Mouse (Mus musculus): ENCODE results near the gene Galnt12. TPM values are rescaled to one million over a fixed set of nuclear protein-coding genes. Genes with fewer than 3 reads are reported as not detected.
"Not testable (repeated sequence)": the region's sequence is repeated elsewhere in the genome, so short reads cannot be mapped to it uniquely, and the experiment has no call there.

Galnt12 gene
- polyA plus RNA-seq (2016; fragmentation: Nextera tagmentation; extraction: Ambion mirVana) = 2.3 and 3.4 TPM in 2 replicates

DNA sequence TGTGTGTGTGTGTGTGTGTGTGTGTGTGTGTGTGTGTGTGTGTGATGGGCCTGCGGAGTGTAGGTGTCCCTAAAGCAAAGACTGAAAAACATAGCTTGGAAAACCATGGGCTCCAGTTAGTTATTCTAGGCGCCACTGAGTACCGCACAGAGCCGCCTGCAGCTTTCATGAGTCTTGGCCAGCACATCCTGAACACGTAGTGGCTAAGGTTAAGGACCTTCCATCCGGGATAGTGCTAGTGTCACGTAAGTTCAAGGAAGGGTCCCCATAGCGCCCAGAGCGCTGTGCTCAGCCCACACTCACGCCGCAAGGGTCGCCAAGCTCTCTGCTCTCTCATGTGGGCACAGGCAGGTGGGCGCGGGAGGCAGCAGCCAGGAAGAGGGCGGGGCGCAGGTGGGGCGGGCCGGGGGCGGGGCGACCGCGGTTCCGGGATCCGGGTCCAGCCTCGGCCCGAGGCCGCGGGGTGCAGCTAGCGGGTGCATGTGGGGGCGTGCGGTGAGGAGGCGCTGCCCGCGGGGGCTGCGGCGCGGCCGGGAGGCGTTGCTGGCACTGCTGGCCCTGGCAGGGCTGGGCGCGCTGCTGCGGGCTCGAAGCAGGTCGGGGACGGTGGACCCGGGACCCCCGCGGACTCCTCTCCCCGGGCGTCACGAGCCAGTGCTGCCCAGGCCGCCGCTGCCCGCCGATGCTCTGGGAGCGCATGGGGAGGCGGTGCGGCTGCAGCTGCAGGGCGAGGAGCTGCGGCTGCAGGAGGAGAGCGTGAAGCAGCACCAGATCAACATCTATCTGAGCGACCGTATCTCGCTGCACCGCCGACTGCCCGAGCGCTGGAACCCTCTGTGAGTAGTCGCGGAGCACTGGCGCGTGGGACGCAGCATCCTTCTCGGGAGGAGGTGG, at the start of gene Galnt12:
Gene Galnt12 (plus strand): TSS at position 417 of the 894 bp plus-strand sequence.
- no peaks in the 10 kb centered on the region for H3K9me3 ChIP-seq (replicated peaks)
- H3K36me3 ChIP-seq = no peaks in the 10 kb centered on the region
- H3K9ac ChIP-seq = peak within 1 kb of the TSS; percentile 76
- peaks cover 21% of the 10 kb centered on the region for H3K4me1 ChIP-seq
- H3K4me2 ChIP-seq (replicated peaks) = peak within 1 kb of the TSS; percentile 100
- no peak within 1 kb of the TSS for H3K27ac ChIP-seq
- peak within 1 kb of the TSS; percentile 73 for H3K4me3 ChIP-seq
- WGBS = 1% methylated on average over 72 of the region's 74 CpGs
- ATAC-seq (ENCODE audit: low FRiP score) = peak; percentile 76
- peaks cover 54% of the 10 kb centered on the region for H3K27me3 ChIP-seq

DNA sequence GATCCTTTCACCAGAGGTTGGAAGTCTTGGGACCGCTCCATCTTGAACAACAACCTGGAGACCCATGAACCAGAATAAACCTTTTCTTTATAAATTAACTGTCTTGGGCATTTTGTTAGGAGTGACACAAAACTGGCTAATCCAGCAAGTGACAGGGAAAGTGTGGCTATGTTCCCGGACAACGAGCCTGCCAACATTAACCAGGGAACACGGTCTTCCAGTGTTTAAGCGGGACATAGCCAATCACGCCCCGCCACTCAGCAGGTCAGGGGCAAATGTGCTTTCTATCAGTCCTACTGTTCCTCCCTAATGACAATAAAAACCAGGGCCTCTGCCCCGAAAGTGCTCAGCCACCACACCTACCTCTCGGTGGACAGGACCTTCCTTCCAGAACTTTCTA, 47.8 kb upstream of the Galnt12 start:
- Histone ChIP-seq H3K27me3 (no peaks in the 10 kb centered on the region), H3K4me1 (no peaks in the 10 kb centered on the region), H3K27ac (no peak overlapping the region), H3K4me2 (replicated peaks) (no peak overlapping the region), H3K4me3 (no peak overlapping the region), H3K36me3 (peaks cover 12% of the 10 kb centered on the region), H3K9ac (no peak overlapping the region), H3K9me3 (replicated peaks) (no peaks in the 10 kb centered on the region)
- 91% methylated on average over 9 of the region's 9 CpGs for WGBS
- no peak for ATAC-seq (ENCODE audit: low FRiP score)

DNA sequence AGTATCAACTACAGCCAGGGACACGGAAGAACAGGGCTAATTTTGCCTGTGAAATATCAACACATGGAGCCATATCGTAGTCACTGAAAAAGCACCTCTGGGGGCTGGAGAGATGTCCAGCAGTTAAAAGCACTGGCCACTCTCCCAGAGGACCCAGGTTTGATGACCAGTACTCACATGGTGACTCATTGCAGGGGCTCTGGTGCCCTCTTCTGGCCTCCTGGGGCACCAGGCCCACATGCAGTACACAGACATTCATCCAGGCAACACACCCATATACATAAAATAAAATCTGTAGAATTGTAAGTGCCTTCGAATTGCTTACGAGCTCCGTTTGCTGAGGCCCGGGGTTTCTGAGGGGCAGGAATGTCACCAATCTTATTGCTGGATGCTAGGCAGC, 44.7 kb upstream of the Galnt12 start:
- H3K27me3 ChIP-seq = no peaks in the 10 kb centered on the region
- H3K27ac ChIP-seq = no peak overlapping the region
- no peaks in the 10 kb centered on the region for H3K9me3 ChIP-seq (replicated peaks)
- ATAC-seq (ENCODE audit: low FRiP score) = no peak
- H3K4me1 ChIP-seq = peaks cover 17% of the 10 kb centered on the region
- H3K4me3 ChIP-seq = no peak overlapping the region
- 86% methylated on average over 6 of the region's 6 CpGs for WGBS
- peaks cover 4% of the 10 kb centered on the region; the same call in 1 of the 2 replicates for H3K36me3 ChIP-seq
- H3K9ac ChIP-seq = no peak overlapping the region
- H3K4me2 ChIP-seq (replicated peaks) = no peak overlapping the region

DNA sequence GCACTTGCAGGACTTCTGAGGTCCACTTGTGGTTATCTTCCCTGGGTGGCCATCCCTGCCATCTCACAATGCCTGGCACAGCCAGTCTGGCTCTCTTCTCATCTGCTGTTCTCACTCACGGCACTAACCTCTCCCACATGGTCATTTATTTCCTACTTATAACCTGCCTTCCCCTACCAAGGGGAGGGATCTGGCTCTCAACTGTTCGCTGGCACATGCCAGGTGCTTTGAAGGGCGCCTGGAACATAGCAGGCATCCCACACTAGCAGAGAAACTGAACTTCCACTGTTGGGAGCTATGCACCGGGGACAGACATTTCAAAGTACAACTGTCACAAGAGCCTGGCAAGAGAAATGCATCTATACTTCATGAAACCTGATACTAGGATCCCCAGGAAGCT, 43.9 kb upstream of the Galnt12 start:
- Histone ChIP-seq H3K4me3 (no peak overlapping the region), H3K9ac (no peak overlapping the region), H3K27ac (no peak overlapping the region), H3K4me2 (replicated peaks) (no peak overlapping the region), H3K36me3 (peaks cover 4% of the 10 kb centered on the region; the same call in 1 of the 2 replicates), H3K9me3 (replicated peaks) (no peaks in the 10 kb centered on the region), H3K27me3 (no peaks in the 10 kb centered on the region), H3K4me1 (peaks cover 18% of the 10 kb centered on the region)
- 69% methylated on average over 4 of the region's 4 CpGs for WGBS
- no peak for ATAC-seq (ENCODE audit: low FRiP score)

DNA sequence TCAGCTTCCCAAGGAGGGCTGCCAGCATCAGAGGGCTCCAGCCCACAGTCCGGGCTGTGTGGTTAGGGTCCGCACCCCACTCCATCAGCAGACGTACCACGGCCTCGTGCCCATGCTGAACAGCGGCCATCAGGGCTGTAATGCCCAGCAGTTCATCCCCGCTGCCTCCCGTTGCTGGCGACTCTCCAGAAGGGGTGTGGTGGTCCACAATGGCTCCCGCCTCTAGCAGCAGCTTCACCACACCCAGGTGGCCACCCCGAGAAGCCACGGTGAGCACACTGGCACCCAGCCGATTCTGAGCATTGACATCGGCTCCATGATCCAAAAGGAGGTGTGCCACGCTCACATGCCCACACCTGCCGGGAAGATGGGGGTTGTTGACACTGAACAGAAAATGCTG, 42.5 kb upstream of the Galnt12 start:
- no peaks in the 10 kb centered on the region; the same call in 1 of the 2 replicates for H3K27me3 ChIP-seq
- no peak overlapping the region for H3K4me3 ChIP-seq
- no peak for ATAC-seq (ENCODE audit: low FRiP score)
- peaks cover 18% of the 10 kb centered on the region for H3K4me1 ChIP-seq
- H3K9me3 ChIP-seq (replicated peaks) = no peaks in the 10 kb centered on the region
- no peak overlapping the region for H3K9ac ChIP-seq
- no peak overlapping the region for H3K27ac ChIP-seq
- no peaks in the 10 kb centered on the region for H3K36me3 ChIP-seq
- no peak overlapping the region for H3K4me2 ChIP-seq (replicated peaks)
- 94% methylated on average over 16 of the region's 16 CpGs for WGBS

DNA sequence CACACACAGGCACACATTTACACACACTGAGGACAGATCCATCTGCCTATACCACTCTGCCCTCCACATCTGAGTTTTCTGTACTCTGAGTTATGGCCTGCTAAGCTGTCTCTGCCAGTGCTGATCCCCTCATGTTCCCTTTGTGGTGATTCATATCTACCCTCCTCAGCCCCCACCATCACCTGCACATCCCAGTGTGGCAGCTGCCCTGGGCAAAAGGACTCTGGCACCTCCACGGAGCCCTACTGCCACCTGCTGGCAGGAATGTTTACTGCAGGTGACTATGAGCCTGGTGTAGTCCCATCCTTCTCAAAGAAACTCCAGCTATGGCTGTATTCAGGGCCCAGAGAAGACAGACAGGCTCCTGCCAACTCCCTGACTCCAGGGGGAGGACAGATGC, 41.5 kb upstream of the Galnt12 start:
- Histone ChIP-seq H3K36me3 (no peaks in the 10 kb centered on the region), H3K27ac (0 out of 2 replicates have a peak overlapping the region, but pooled peaks have one; percentile 5), H3K27me3 (no peaks in the 10 kb centered on the region; the same call in 1 of the 2 replicates), H3K9me3 (replicated peaks) (no peaks in the 10 kb centered on the region), H3K4me1 (peaks cover 18% of the 10 kb centered on the region), H3K4me2 (replicated peaks) (no peak overlapping the region), H3K4me3 (no peak overlapping the region), H3K9ac (no peak overlapping the region)
- WGBS = 0% methylated on average over 1 of the region's 1 CpGs
- peak; percentile 66 for ATAC-seq (ENCODE audit: low FRiP score)

DNA sequence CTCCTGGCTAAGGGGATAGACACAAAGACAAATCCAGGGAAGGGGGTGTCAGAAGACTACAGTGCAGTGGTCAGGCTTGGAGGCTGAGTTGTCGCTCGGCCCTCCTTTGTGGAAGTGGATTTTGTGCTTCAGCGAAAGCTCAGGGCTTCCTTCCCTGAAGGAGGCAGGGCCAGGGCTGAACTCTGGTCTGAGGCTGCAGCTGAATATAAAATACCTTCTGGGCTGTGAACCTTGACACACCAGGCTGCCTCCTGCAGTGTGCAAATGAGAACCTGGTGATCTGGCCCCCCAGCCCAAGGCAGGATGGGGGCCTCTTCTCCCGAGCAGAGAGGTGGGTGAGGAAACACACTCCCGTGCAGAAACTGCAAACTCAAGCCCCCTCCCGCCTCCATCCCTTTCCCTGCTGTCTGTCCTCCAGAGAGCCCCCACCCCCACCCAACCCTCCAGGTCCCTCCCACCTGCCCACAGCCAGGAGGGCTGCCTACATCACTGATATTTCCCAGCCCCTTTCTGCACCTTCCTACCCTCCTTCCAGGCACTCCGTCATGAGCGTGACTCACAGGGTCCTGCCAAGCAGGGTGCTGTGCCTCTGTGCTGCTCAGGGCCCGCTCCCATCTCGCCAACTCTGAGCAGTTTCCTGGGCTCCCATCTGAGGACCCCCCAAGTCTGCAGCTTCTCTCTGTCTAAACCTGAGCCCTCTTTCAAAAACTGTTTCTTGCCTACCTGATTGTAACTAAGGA, 40.9 kb upstream of the Galnt12 start:
- WGBS = 23% methylated on average over 10 of the region's 10 CpGs
- Histone ChIP-seq H3K4me1 (peaks cover 18% of the 10 kb centered on the region), H3K9ac (peak overlapping the region; percentile 41; the same call in 1 of the 2 replicates), H3K27ac (0 out of 2 replicates have a peak overlapping the region, but pooled peaks have one; percentile 31), H3K27me3 (no peaks in the 10 kb centered on the region; the same call in 1 of the 2 replicates), H3K4me3 (no peak overlapping the region), H3K36me3 (no peaks in the 10 kb centered on the region), H3K4me2 (replicated peaks) (no peak overlapping the region; the same call in 1 of the 2 replicates), H3K9me3 (replicated peaks) (no peaks in the 10 kb centered on the region)
- ATAC-seq (ENCODE audit: low FRiP score) = peak; percentile 27

DNA sequence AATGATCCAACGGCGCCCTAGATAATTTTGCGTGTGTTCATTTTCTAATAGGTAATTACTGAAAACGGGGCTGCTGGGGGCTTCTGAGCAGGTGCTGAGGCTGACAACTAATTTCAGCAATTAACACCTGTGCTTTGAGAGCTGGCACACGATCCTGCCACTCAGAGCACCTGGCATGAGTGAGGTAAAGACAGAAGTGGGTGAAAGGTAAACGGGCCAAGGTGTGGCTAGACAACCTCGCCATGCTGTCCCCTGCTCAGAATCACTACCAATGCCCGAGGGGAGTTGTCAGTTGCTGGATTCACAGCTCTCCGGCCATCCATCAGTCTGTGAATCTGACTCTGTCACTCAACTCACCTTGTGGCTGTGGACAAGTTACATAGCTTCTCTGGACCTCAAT, 39.8 kb upstream of the Galnt12 start:
- Histone ChIP-seq H3K4me2 (replicated peaks) (no peak overlapping the region), H3K27ac (no peak overlapping the region), H3K36me3 (no peaks in the 10 kb centered on the region), H3K27me3 (no peaks in the 10 kb centered on the region; the same call in 1 of the 2 replicates), H3K9me3 (replicated peaks) (no peaks in the 10 kb centered on the region), H3K9ac (no peak overlapping the region), H3K4me1 (peaks cover 26% of the 10 kb centered on the region), H3K4me3 (no peak overlapping the region)
- ATAC-seq (ENCODE audit: low FRiP score) = no peak
- 73% methylated on average over 9 of the region's 9 CpGs for WGBS

DNA sequence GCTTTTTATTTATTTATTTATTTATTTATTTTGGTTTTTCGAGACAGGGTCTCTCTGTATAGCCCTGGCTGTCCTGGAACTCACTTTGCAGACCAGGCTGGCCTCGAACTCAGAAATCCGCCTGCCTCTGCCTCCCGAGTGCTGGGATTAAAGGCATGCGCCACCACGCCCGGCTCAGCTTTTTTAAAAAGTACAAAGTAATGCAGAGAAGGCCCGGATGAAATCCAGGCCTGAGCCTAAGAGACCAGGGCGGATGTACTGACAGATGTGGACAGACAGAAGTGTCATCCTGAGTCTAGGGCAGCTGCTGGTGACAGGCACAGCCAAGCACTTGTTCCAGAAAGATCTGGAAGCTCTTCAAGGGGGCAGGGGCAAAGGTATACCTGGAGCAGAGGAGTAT, 36.5 kb upstream of the Galnt12 start:
- not testable (repeated sequence) for H3K9me3 ChIP-seq (replicated peaks); H3K4me3 ChIP-seq; H3K4me2 ChIP-seq (replicated peaks); H3K27me3 ChIP-seq; ATAC-seq (ENCODE audit: low FRiP score); H3K27ac ChIP-seq; H3K36me3 ChIP-seq; H3K9ac ChIP-seq
- WGBS = 93% methylated on average over 9 of the region's 9 CpGs
- H3K4me1 ChIP-seq = peaks cover 30% of the 10 kb centered on the region

DNA sequence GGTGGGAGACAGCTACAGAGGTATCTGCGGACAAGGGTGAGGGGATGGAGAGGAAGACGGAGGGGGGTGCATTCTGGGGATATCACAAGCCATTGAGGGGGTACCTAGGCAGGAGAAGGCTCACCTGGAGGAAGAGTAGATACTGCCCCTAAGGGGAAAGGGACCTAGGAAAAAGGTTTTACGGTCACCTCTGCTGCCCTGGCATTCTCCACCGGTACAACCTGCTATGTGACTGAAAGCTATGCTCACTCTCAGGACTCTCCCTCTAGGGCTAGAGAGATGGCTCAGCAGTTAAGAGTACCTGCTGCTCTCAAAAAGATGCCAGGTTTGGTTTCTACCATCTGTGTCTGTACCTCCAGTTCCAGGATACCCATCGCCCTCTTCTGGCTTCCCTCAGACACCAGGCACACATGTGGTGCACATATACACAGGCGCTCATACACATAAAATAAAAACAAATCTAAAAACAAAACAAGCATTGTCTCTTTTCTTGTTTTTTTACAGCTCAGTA, 36.1 kb upstream of the Galnt12 start:
- Histone ChIP-seq H3K9me3 (replicated peaks) (no peaks in the 10 kb centered on the region), H3K4me2 (replicated peaks) (no peak overlapping the region), H3K4me3 (no peak overlapping the region), H3K27me3 (no peaks in the 10 kb centered on the region; the same call in 1 of the 2 replicates), H3K9ac (no peak overlapping the region), H3K36me3 (no peaks in the 10 kb centered on the region), H3K4me1 (peaks cover 27% of the 10 kb centered on the region), H3K27ac (no peak overlapping the region)
- ATAC-seq (ENCODE audit: low FRiP score) = no peak
- WGBS = 99% methylated on average over 6 of the region's 6 CpGs

DNA sequence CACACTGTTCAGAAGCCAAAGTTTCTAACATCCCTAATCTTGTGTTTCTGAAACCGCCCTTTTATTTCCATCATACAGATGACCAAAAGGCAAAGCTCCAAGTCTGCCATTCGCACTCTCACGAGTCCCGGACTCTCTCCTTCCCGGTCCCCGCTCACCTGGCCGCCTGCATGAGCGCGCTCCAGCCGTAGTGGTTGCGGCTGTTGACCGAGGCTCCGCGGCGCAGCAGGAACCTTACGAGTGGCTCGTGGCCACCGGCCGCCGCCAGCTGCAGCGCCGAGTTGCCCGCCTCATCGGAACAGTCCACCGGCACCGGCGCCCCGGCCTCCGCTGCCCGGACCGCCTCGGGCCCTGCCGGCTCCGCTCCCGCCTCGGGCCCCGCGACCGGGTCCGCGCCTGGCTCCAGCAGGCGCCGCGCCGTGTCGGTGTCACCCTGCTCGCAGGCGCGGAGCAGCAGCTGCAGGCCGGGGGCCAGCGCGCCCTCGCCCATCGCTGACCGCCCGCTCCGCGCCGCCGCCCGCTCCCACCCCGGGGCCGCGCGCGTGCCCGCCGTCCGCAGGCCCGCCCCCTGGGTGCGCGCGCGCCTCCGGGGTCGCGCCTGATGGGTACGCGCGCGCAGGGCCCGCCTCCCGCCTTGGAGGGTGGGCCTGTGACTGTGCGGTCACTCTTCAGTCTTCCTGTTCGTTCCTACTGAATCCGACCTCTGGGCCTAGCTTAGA, 34.8 kb upstream of the Galnt12 start, which contains the start of gene Anks6:
Gene Anks6 (minus strand): TSS at position 637 of the 719 bp plus-strand sequence.
- H3K4me3 ChIP-seq = peak within 1 kb of the TSS; percentile 74
- ATAC-seq (ENCODE audit: low FRiP score) = peak; percentile 91
- under 1% methylated on average over 59 of the region's 86 CpGs for WGBS
- H3K27me3 ChIP-seq = no peaks in the 10 kb centered on the region; the same call in 1 of the 2 replicates
- H3K9ac ChIP-seq = peak within 1 kb of the TSS; percentile 79
- no peaks in the 10 kb centered on the region for H3K36me3 ChIP-seq
- H3K27ac ChIP-seq = peak within 1 kb of the TSS; percentile 77; the same call in 1 of the 2 replicates
- H3K9me3 ChIP-seq (replicated peaks) = no peaks in the 10 kb centered on the region
- peaks cover 14% of the 10 kb centered on the region for H3K4me1 ChIP-seq
- H3K4me2 ChIP-seq (replicated peaks) = peak within 1 kb of the TSS; percentile 70
